Mouse (Mus musculus): Measurements from ENCODE around the gene Pikfyve.

Gene Pikfyve

DNA sequence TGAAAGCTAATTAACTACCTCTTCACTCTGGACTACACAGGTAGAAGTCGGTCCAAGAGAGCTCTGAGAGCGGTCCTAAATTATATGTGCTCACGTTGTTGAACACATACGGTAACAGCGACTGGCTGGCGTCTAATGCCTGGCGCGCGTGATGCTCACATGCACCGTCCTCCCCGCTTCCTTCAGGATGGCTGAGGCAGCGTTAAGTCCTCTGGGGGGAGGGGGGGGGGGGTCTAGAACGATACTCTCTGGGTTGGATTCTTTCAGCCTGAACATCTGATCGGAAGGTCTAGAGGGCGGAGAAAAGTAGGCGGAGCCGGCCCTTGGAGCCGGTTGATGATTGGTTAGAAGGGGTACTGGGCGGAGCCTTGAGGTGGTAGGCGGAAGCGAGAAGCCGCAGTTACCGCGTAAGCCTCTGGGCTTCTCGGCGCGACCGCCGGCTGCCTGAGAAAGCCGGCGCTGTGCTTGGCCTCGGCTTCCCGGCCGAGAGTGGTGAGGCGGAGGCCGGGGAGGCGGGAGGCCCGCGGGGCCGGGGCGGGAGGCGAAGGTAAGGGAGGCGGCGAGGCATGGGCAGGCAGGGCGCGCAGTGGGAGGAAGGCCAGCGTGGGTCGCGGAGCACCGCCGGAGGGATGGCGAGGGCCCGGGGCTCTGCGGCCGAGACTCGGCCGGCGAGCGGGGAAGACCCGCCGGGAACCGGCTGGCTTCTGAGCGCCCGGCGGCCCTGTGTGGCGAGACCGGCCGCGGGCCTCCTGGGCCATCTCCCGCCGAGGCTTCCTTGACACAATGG is at the start of gene Pikfyve, which contains the start of gene Idh1:
Gene Pikfyve, plus strand, starts transcription at position 397 of the 787 bp plus-strand sequence.
Gene Idh1, minus strand, starts transcription at position 214 of the 787 bp plus-strand sequence.
- DNase-seq (ENCODE audit: low spot score): peak; percentile 96

GRCm38 (mm10) chr1:65137560-65137959 is 48.9 kb upstream of the Pikfyve start:
- DNase-seq (ENCODE audit: low spot score): no peak

DNA sequence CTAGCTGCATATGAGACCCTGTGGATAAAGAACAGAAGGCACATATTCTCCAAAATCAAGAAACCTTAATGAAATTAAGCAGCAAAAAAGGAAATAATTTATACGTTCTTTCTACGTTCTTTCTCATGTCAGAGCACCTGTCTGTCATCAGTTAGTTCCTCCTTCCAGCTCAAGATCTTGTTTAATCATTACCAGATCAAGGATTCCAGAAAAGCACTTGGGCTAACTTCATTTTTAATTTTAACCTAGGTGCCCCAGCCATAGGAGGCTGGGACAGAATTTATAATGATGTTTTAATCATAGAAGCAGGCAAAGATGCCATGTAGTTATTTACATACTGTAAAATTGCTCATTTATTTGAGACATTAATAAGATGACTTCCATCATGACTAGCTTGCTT is 41.7 kb upstream of the Pikfyve start:
- no peak for DNase-seq (ENCODE audit: low spot score)

GRCm38 (mm10) chr1:65146601-65147000 is 39.9 kb upstream of the Pikfyve start:
- no peak for DNase-seq (ENCODE audit: low spot score)

DNA sequence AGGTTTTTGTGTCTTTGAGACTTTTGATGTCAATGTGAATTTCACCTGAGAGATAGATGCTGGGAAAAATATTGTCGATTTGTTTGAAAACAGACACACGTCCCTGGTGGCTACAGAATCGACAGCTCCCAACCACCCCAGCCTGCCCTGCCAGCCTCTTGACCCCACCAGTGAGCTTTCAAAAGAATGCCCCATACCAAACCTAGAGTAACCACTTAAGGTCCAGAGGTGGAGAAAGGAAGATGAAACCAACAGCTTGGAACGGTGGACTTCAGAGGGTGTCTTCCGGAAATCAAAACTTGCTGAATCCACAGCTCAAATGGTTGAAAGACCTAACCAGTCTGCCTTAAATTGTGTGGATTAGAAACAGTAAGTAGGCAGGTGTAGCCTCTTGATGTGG is 39.2 kb upstream of the Pikfyve start:
- no peak for DNase-seq (ENCODE audit: low spot score)

- DNase-seq (ENCODE audit: low spot score): no peak
Observed at GRCm38 (mm10) chr1:65147971-65148370, 38.5 kb upstream of the Pikfyve start.

GRCm38 (mm10) chr1:65154814-65155213 is 31.7 kb upstream of the Pikfyve start:
- DNase-seq (ENCODE audit: low spot score): no peak

DNA sequence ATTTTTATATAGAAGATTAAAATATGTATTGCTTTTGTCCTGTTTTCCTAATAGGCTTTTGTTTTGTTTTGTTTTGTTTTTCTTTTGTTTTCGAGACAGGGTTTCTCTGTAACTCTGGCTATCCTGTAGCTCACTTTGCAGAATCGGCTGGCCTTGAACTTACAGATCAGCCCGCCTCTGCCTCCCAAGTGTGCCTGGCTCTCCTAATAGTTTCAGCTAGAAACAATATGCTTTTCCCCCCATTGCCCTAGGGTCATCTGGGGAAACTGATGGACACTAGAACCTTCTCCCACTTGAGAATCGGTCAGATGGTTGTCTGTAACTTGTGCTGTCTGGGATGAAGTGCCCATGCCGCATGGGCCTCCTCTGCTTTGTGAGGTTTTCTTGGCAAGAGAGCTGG is 30.4 kb upstream of the Pikfyve start:
- no peak for DNase-seq (ENCODE audit: low spot score)

DNA sequence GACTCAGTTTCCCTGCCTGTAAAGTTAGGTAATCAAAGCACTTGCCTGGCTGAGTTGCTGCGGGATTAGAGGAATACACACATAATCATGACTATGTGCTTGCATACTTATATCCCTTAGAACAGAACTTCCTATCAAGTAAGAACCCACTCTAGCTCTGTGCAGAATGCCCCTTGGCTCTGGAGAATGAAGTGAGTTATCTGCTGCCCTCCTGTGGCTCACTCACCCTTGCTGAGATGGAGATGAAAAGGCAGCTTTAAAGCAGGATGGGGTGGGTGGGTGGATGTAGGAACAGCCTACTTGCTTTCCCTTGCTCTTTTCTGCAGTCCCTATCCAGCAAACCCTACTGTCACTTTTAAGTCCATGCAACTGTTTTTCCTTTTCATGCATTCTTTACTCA is 24.3 kb upstream of the Pikfyve start:
- DNase-seq (ENCODE audit: low spot score): no peak

GRCm38 (mm10) chr1:65167496-65167895 is 19.0 kb upstream of the Pikfyve start:
- DNase-seq (ENCODE audit: low spot score): no peak

GRCm38 (mm10) chr1:65169536-65169935 is 16.9 kb upstream of the Pikfyve start:
- no peak for DNase-seq (ENCODE audit: low spot score)

GRCm38 (mm10) chr1:65169947-65170346 is 16.5 kb upstream of the Pikfyve start:
- no peak for DNase-seq (ENCODE audit: low spot score)

DNA sequence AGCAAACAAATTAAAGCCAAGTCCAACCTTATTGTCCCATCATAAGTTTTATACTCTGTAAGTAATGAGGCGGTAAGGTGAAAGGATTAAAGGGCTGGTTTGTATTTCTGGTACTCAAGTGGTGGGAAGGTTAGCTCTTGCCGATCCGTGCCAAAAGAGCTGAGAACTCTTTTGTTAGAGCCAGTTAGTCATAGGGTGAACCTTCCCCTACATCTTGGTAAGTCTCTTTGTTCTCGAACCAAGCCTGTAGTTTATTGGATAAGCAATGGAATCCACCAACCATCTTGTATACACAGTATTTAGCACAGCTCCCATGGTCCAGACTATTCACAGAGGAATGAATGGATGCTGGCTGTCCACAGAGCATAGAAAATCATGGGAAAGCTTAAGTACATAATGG is 14.9 kb upstream of the Pikfyve start:
- no peak for DNase-seq (ENCODE audit: low spot score)

DNA sequence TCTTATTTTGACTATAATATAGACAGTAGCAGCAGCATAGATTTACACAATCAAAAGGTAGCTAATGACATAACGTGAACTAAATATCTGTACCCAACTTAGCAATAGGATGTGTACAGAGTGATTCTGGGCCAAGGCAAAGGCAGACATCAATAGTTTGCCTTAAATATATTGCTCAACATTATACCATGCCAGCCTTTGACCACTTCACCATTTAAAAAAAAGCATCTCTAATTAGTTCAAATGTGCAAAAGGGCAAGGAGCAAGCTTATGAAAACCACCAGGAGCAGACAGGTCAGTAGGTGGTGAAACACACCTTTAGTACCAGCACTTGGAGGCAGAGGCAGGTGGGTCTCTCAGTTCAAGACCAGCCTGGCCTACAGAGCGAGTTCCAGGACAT is 12.8 kb upstream of the Pikfyve start:
- no peak for DNase-seq (ENCODE audit: low spot score)

- DNase-seq (ENCODE audit: low spot score): no peak
Observed at GRCm38 (mm10) chr1:65176171-65176570, 10.3 kb upstream of the Pikfyve start.

DNA sequence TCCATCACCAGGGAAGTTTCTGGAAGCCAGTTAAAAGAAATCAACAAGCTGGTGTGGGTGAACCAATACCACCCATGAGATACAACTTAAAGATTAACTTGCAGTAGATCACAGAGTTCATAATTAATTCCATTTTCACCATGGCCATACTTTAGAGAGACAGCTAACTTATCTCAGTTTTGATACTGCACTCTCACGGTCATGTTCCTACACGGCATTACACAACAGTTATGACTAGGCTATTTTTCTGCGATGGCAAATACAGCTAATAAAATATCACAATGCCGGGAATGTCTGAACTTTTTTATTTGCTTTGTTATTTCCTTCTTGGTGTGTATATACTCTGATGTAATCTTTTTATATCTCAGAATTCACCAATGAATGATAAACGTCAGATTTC is 9.6 kb upstream of the Pikfyve start:
- no peak for DNase-seq (ENCODE audit: low spot score)

DNA sequence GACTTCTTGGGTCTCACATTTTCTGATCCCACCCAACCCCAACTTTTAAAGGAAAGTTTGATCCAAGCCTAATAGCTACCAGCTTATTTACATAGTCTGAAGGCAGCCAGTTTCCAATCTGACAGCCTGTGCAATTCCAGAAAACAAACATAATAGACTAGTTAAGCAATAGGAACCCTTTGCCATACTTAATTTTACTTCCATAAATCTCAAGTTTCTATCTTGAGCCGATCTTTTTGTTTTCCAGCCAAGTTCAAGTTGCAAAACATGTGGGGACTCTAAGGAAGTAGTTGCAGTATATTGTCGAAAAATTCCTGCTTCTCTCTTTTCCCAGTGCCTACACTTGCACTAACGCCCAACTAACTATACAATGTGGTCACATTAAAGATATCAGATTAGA is 9.0 kb upstream of the Pikfyve start:
- DNase-seq (ENCODE audit: low spot score): no peak

DNA sequence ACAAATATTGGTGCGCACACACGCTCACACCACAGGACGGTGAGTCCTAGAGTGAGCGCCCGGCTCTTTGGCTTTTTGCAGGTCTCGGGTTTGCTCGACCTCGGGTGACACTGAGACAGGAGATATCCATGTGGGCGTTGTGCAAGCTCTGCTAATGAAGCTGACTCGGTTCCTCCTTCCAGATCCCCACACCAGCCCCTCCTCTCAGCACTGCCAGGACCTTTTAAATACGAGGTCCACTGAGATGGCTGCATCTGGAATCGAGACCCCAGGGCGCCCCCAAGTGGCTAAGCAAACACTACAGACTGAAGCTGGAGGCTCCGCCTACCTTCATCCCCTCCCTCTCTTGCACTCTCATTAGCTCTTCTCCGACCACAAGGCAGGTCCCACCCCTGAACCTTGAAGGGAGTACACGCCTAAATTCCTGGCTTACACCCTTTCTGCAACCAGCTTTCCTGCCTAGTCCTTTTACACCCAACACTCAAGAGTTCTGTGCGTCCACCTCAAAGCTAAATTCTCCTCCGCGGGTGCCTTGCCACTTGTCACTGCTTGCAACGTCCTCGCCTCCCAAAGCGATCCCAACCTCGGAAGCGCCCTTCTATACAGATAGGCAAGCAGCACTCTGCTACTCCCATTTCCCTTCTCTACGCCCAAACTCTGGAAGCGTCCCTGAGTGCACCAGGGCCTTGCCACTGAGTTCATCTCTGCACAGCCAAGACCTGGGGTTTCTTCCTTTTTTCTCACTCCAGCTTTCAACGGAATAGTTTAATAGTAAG is 8.2 kb upstream of the Pikfyve start:
- DNase-seq (ENCODE audit: low spot score): peak; percentile 94

GRCm38 (mm10) chr1:65178902-65179432 is 7.5 kb upstream of the Pikfyve start:
- DNase-seq (ENCODE audit: low spot score): peak; percentile 92

- DNase-seq (ENCODE audit: low spot score): peak; percentile 80
Observed at GRCm38 (mm10) chr1:65179634-65180249, 6.7 kb upstream of the Pikfyve start.

DNA sequence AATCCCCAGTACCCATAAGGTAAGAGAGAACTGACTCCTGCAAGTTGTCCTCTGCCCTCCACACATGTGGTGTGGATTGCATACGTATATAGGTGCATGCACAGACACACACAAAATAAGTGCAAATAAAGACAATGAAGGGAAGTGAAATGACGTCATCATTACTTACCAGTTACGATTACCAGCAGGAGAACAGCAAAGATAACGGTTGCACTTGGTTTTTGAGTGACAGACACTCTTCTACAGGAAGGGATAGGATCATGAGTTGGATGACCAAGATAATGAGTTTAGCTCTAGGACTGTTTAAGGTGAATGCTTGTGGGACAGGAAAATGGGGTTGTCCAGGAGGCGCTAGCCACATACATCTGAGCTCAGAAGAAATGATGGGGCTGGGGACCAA is 5.0 kb upstream of the Pikfyve start:
- no peak for DNase-seq (ENCODE audit: low spot score)

- no peak for DNase-seq (ENCODE audit: low spot score)
Observed at GRCm38 (mm10) chr1:65183994-65184393, 2.5 kb upstream of the Pikfyve start.

DNA sequence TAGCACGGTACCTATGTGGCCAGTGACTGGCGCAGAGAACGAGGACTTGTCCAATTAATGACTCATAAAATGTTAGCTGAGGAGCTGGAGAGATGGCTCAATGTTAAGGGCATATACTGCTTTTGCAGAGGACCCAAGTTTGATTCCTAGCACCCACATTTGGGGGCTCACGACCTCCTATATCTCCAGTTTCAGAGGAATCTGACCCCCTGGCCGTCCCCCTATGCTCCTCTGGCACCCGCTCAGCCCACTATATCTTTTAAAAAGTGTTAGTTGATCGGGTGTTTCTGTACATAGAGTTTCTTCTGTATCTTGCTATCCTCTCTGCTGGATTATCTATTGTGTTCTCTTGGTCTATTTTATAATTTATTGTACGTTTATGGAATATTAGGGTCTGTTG is 1.5 kb upstream of the Pikfyve start:
- DNase-seq (ENCODE audit: low spot score): no peak
